ENCODE assay signal across 23 mouse cellular contexts in the genomic region with DNA sequence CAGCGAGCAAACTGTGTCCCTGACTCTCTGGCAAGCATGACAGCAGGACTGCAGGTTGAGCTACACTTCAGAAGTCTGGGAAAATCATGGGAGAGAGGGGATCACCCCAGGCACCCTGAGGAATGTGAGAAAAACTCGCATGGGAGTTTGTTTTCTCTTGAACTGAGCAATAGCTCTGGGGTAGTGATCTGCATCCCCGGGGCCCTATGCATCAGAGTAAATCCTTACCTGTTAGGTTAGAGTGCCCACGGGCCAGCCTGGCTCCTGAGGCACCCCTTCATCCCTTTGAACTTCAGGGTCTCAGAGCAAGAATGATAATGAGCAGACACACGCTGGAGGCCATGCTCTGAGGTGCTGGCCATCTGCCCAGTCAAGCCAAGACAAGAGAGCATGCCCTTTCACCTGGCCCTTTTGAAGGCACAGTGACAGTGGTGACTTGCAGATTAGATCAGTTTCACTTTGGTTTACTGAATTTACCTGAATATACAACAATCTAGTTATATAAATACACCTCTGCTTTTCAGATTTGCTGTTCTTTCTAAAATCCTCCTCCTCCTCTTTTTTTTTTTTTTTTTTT.
DNase-seq lines count a peak whose midpoint lies in the region; ATAC-seq lines count a peak whose summit lies in the region.
"Had no signal": no experiment of that assay in that cellular context is flagged by ENCODE, and none has a peak within 500 bp of the region (broad histone marks: within the 10 kb centered on the region; RNA-seq: fewer than 3 reads in every experiment).

No protein-coding gene starts in this region.

- 18% methylated on average over 5 of the region's 5 CpGs for WGBS in kidney, embryonic 14.5 days

- H3K9me3 ChIP-seq in kidney, embryonic 14.5 days (ENCODE audit: control insufficient read depth, low read length) = no peaks in the 10 kb centered on the region
- H3K9me3 ChIP-seq: embryonic facial prominence, embryonic 13.5 days; forebrain, embryonic 12.5 days; heart, embryonic 15.5 days; hindbrain, embryonic 13.5 days had no signal

- DNase-seq in adrenal gland, postnatal 10 days = peak; percentile 27
- no peak for DNase-seq in adrenal gland, postnatal 4 days (ENCODE audit: low spot score in 2 of 2)
- peak; percentile 7 for DNase-seq in kidney, adult 18-20 months
- no peak for DNase-seq in kidney, adult 9 months
- DNase-seq in kidney, postnatal 36 days = peak; percentile 14 to 53
- DNase-seq in spleen, postnatal 10 days (ENCODE audit: low spot score in 2 of 2) = no peak
- DNase-seq: cerebellum, adult 11-12 months; cerebellum, postnatal 10 days; gastrocnemius, postnatal 25 days; heart, postnatal 36 days; lung, embryonic 14.5 days; lung, postnatal 36 days; midbrain, embryonic 14.5 days; thymus, postnatal 36 days had no signal

- H3K36me3 ChIP-seq in kidney, embryonic 14.5 days (ENCODE audit: control insufficient read depth, insufficient read depth, low read length) = no peaks in the 10 kb centered on the region
- H3K36me3 ChIP-seq: embryonic facial prominence, embryonic 13.5 days; forebrain, embryonic 12.5 days; heart, embryonic 15.5 days; hindbrain, embryonic 13.5 days; limb, embryonic 12.5 days had no signal

- ATAC-seq in kidney, embryonic 14.5 days (ENCODE audit: low FRiP score, low TSS enrichment) = peak; percentile 68; the same call in 1 of the 2 replicates

- H3K4me1 ChIP-seq in kidney, embryonic 14.5 days (ENCODE audit: control insufficient read depth, insufficient read depth, low read length) = no peaks in the 10 kb centered on the region
- H3K4me1 ChIP-seq: forebrain, embryonic 12.5 days; limb, embryonic 12.5 days had no signal

- no peak overlapping the region for H3K27ac ChIP-seq in kidney, embryonic 14.5 days (ENCODE audit: low read depth, low read length)
- H3K27ac ChIP-seq: embryonic facial prominence, embryonic 13.5 days; forebrain, embryonic 12.5 days; heart, embryonic 15.5 days; hindbrain, embryonic 13.5 days; layer of hippocampus, adult 2 months; limb, embryonic 12.5 days; liver, embryonic 14.5 days had no signal

- H3K4me2 ChIP-seq in kidney, embryonic 14.5 days (replicated peaks; ENCODE audit: low read depth, low read length) = no peak overlapping the region
- H3K4me2 ChIP-seq: embryonic facial prominence, embryonic 13.5 days; forebrain, embryonic 12.5 days; heart, embryonic 15.5 days; hindbrain, embryonic 13.5 days; limb, embryonic 12.5 days; lung, embryonic 14.5 days had no signal

- no peak overlapping the region for H3K4me3 ChIP-seq in kidney, embryonic 14.5 days (ENCODE audit: low read length)
- H3K4me3 ChIP-seq: embryonic facial prominence, embryonic 13.5 days; erythroblast, embryonic 14.5 days; forebrain, embryonic 12.5 days; heart, embryonic 15.5 days; hindbrain, embryonic 13.5 days; layer of hippocampus, adult 2 months; limb, embryonic 12.5 days had no signal

- no peaks in the 10 kb centered on the region for H3K27me3 ChIP-seq in kidney, embryonic 14.5 days (ENCODE audit: control insufficient read depth, insufficient read depth, low read length)
- H3K27me3 ChIP-seq: embryonic facial prominence, embryonic 13.5 days; forebrain, embryonic 12.5 days; heart, embryonic 15.5 days; hindbrain, embryonic 13.5 days; limb, embryonic 12.5 days had no signal

- H3K9ac ChIP-seq in kidney, embryonic 14.5 days (ENCODE audit: low read depth, low read length) = no peak overlapping the region
- H3K9ac ChIP-seq: embryonic facial prominence, embryonic 13.5 days; forebrain, embryonic 12.5 days; heart, embryonic 15.5 days; hindbrain, embryonic 13.5 days; limb, embryonic 12.5 days; liver, embryonic 14.5 days; lung, embryonic 14.5 days had no signal

Comparison
In these comparisons a context has a peak if more than half of its experiments do, and no peak if none do; other contexts are left out.
1. DNase-seq: peak in adrenal gland, postnatal 10 days (single experiment), kidney, adult 18-20 months (single experiment) and kidney, postnatal 36 days (2 of 2); none in adrenal gland, postnatal 4 days (0 of 2), kidney, adult 9 months (single experiment) and spleen, postnatal 10 days (0 of 2).